Mouse (Mus musculus): ENCODE data around the gene Kars. TPM values are rescaled to one million over a fixed set of nuclear protein-coding genes. Genes with fewer than 3 reads are reported as not detected.
A peak's percentile ranks its signal among the peaks of the same experiment; 100 is the strongest.

Gene Kars
- 162 and 163 TPM in 2 replicates for polyA plus RNA-seq (2016; fragmentation: Nextera tagmentation; extraction: Ambion mirVana)

- peak within 1 kb of the TSS; percentile 90 for H3K27ac ChIP-seq
- H3K4me2 ChIP-seq, result peak within 1 kb of the TSS; percentile 96
- under 1% methylated on average over 61 of the region's 61 CpGs for WGBS (ENCODE audit: insufficient replicate concordance)
- peaks cover 47% of the 10 kb centered on the region for H3K4me1 ChIP-seq
- H3K9me3 ChIP-seq (replicated peaks), result no peaks in the 10 kb centered on the region
- peaks cover 36% of the 10 kb centered on the region for H3K36me3 ChIP-seq
- peak; percentile 90 for ATAC-seq
- H3K9ac ChIP-seq, result peak within 1 kb of the TSS; percentile 91
- H3K27me3 ChIP-seq (replicated peaks), result no peaks in the 10 kb centered on the region
- peak within 1 kb of the TSS; percentile 89 for H3K4me3 ChIP-seq
Observed at GRCm38 (mm10) chr8:112010997-112011815, at the start of gene Kars, which contains the start of gene Terf2ip. Kars (minus strand) TSS chr8:112011323. Terf2ip (plus strand) TSS chr8:112011398.

GRCm38 (mm10) chr8:112054456-112054855 is 43.3 kb upstream of the Kars start:
- Histone ChIP-seq H3K4me2 (no peak overlapping the region), H3K4me3 (no peak overlapping the region), H3K36me3 (no peaks in the 10 kb centered on the region), H3K27me3 (replicated peaks) (no peaks in the 10 kb centered on the region), H3K27ac (no peak overlapping the region), H3K9ac (no peak overlapping the region), H3K9me3 (replicated peaks) (no peaks in the 10 kb centered on the region), H3K4me1 (no peaks in the 10 kb centered on the region)
- ATAC-seq, result no peak

DNA sequence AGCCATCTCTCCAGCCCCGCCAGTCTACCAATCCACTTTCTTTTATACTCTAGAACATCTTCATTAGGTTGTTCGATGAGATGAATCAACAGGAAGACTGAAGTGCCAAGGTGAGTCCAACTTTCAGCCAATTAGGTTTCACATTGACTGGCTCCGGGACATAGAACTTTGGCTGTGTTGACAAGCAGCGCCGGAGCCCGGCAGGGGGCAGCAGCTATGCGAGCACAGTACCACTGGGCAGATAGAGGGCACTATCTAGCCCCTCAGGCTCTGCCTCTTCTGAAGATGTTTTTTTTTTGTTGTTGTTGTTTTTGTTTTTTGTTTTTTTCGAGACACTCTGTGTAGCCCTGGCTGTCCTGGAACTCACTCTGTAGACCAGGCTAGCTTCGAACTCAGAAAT is 40.4 kb upstream of the Kars start:
- Histone ChIP-seq H3K27ac (no peak overlapping the region), H3K9me3 (replicated peaks) (no peaks in the 10 kb centered on the region), H3K4me2 (no peak overlapping the region), H3K4me3 (no peak overlapping the region), H3K36me3 (no peaks in the 10 kb centered on the region), H3K9ac (no peak overlapping the region), H3K27me3 (replicated peaks) (no peaks in the 10 kb centered on the region), H3K4me1 (no peaks in the 10 kb centered on the region)
- WGBS (ENCODE audit: insufficient replicate concordance), result 58% methylated on average over 9 of the region's 9 CpGs
- no peak for ATAC-seq

GRCm38 (mm10) chr8:112049984-112050383 is 38.9 kb upstream of the Kars start:
- Histone ChIP-seq H3K4me1 (no peaks in the 10 kb centered on the region), H3K36me3 (no peaks in the 10 kb centered on the region), H3K4me2 (no peak overlapping the region), H3K27ac (no peak overlapping the region), H3K9ac (no peak overlapping the region), H3K27me3 (replicated peaks) (no peaks in the 10 kb centered on the region), H3K9me3 (replicated peaks) (no peaks in the 10 kb centered on the region), H3K4me3 (no peak overlapping the region)
- WGBS (ENCODE audit: insufficient replicate concordance), result 68% methylated on average over 6 of the region's 6 CpGs
- ATAC-seq, result no peak

DNA sequence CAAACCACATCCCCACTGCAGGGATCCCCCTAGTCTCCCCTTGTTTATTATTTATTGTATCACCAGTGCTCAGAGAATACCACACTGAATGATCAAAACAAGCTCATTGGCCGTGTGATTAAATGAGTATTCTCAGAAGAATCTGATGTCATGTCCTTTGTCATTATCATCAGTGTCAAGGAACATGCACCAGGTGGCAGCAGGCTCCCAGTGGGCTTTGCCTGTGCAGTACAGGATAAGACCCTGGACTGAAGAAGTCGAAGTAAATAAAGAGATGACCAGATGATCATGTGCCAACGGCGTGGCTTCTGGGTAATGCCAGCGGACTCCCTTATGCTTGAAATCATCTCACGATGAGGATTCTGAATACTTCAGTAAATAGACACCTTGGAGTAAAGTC is 37.2 kb upstream of the Kars start:
- Histone ChIP-seq H3K4me1 (no peaks in the 10 kb centered on the region), H3K4me2 (no peak overlapping the region), H3K36me3 (no peaks in the 10 kb centered on the region), H3K4me3 (no peak overlapping the region), H3K9me3 (replicated peaks) (no peaks in the 10 kb centered on the region), H3K9ac (no peak overlapping the region), H3K27ac (no peak overlapping the region), H3K27me3 (replicated peaks) (no peaks in the 10 kb centered on the region)
- ATAC-seq, result no peak
- 59% methylated on average over 6 of the region's 6 CpGs for whole genome bisulfite sequencing (ENCODE audit: insufficient replicate concordance)

GRCm38 (mm10) chr8:112045896-112046295 is 34.8 kb upstream of the Kars start:
- Histone ChIP-seq H3K36me3 (no peaks in the 10 kb centered on the region), H3K4me1 (no peaks in the 10 kb centered on the region), H3K4me2 (no peak overlapping the region), H3K9ac (no peak overlapping the region), H3K27ac (no peak overlapping the region), H3K9me3 (replicated peaks) (no peaks in the 10 kb centered on the region), H3K27me3 (replicated peaks) (no peaks in the 10 kb centered on the region), H3K4me3 (no peak overlapping the region)
- 4% methylated on average over 7 of the region's 7 CpGs for WGBS (ENCODE audit: insufficient replicate concordance)
- no peak for ATAC-seq

DNA sequence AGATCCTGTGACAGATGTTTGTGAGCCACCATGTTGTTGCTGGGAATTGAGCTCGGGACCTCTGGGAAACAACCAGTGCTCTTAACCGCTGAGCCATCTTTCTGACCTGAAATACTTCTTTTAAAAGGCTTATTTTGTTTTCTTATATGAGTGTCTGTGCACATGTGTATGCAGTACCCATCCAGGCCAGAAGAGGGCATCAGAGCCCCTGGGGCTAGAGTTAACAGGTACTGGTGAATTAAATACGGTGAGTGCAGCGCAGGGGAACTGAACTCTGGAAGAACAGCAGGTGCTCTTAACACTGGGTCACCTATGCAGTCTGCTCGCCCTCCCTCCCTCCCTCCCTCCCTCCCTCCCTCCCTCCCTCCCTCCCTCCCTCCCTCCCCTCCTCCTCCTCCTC is 34.1 kb upstream of the Kars start:
- Histone ChIP-seq H3K4me3 (no peak overlapping the region), H3K27me3 (replicated peaks) (no peaks in the 10 kb centered on the region), H3K9ac (no peak overlapping the region), H3K4me2 (no peak overlapping the region), H3K27ac (no peak overlapping the region), H3K4me1 (no peaks in the 10 kb centered on the region), H3K9me3 (replicated peaks) (no peaks in the 10 kb centered on the region), H3K36me3 (no peaks in the 10 kb centered on the region)
- 54% methylated on average over 4 of the region's 5 CpGs for WGBS (ENCODE audit: insufficient replicate concordance)
- ATAC-seq, result no peak

GRCm38 (mm10) chr8:112037521-112037920 is 26.4 kb upstream of the Kars start:
- H3K27ac ChIP-seq, result no peak overlapping the region
- H3K27me3 ChIP-seq (replicated peaks), result no peaks in the 10 kb centered on the region
- H3K4me2 ChIP-seq, result no peak overlapping the region
- no peak for ATAC-seq
- no peaks in the 10 kb centered on the region for H3K36me3 ChIP-seq
- no peak overlapping the region for H3K4me3 ChIP-seq
- WGBS (ENCODE audit: insufficient replicate concordance), result 69% methylated on average over 18 of the region's 18 CpGs
- no peak overlapping the region for H3K9ac ChIP-seq
- no peaks in the 10 kb centered on the region for H3K4me1 ChIP-seq
- H3K9me3 ChIP-seq (replicated peaks), result no peaks in the 10 kb centered on the region

DNA sequence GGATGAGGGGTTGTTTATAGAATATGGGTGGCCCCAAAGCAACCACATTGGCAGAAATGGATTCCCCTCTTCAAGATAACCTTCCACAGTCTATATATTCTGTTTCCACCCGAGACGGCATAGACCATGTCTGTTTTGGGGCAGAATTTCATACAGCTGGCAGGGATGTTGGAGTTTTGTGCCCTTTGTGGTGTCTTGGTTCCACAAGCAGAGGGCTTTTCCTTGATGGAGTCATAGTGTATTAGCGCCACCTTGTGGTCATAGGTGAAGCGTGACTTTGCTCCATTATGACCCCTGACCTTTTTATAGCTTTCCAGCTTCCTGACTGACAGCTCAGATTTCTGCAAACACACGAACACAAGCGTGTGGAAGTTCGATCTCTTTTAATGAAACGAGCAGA is 23.5 kb upstream of the Kars start:
- no peaks in the 10 kb centered on the region for H3K27me3 ChIP-seq (replicated peaks)
- H3K27ac ChIP-seq, result no peak overlapping the region
- ATAC-seq, result no peak
- H3K4me1 ChIP-seq, result 0 out of 2 replicates have a peak, but pooled peaks cover 5% of the 10 kb centered on the region
- WGBS (ENCODE audit: insufficient replicate concordance), result 4% methylated on average over 8 of the region's 8 CpGs
- H3K36me3 ChIP-seq, result no peaks in the 10 kb centered on the region
- no peak overlapping the region for H3K4me2 ChIP-seq
- no peaks in the 10 kb centered on the region for H3K9me3 ChIP-seq (replicated peaks)
- H3K4me3 ChIP-seq, result no peak overlapping the region
- H3K9ac ChIP-seq, result no peak overlapping the region

- ATAC-seq, result no peak
- WGBS (ENCODE audit: insufficient replicate concordance), result 68% methylated on average over 7 of the region's 7 CpGs
Observed at GRCm38 (mm10) chr8:112033071-112033470, 21.9 kb upstream of the Kars start.

DNA sequence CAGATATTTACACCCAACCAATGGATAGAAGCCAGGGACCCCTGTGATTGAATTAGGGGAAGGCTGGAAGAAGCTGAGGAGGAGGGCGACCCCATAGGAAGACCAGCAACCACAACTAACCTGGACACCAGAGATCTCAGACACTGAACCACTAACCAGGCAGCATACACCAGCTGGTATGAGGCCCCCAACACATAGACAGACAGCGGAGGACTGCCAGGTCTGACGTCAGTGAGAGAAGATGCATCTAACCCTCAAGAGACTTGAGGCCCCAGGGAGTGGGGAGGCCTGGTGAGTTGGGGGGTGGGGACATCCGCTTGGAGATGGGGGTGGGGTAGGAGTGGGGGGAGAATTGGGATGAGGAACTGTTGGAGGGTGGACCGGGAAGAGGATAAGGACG is 19.5 kb upstream of the Kars start:
- H3K4me2 ChIP-seq, result no peak overlapping the region
- ATAC-seq, result no peak
- H3K4me3 ChIP-seq, result no peak overlapping the region
- H3K4me1 ChIP-seq, result 0 out of 2 replicates have a peak, but pooled peaks cover 8% of the 10 kb centered on the region
- no peak overlapping the region for H3K9ac ChIP-seq
- H3K27me3 ChIP-seq (replicated peaks), result no peaks in the 10 kb centered on the region
- H3K36me3 ChIP-seq, result no peaks in the 10 kb centered on the region
- H3K9me3 ChIP-seq (replicated peaks), result no peaks in the 10 kb centered on the region
- WGBS (ENCODE audit: insufficient replicate concordance), result 53% methylated on average over 6 of the region's 6 CpGs
- H3K27ac ChIP-seq, result no peak overlapping the region

More at GRCm38 (mm10) chr8:112033071-112033470, 21.9 kb upstream of the Kars start:
- H3K4me2 ChIP-seq, result no peak overlapping the region
- H3K36me3 ChIP-seq, result no peaks in the 10 kb centered on the region
- no peak overlapping the region for H3K4me3 ChIP-seq
- H3K27ac ChIP-seq, result no peak overlapping the region
- H3K9ac ChIP-seq, result no peak overlapping the region
- no peaks in the 10 kb centered on the region for H3K9me3 ChIP-seq (replicated peaks)
- H3K27me3 ChIP-seq (replicated peaks), result no peaks in the 10 kb centered on the region
- 0 out of 2 replicates have a peak, but pooled peaks cover 5% of the 10 kb centered on the region for H3K4me1 ChIP-seq

GRCm38 (mm10) chr8:112029455-112029854 is 18.3 kb upstream of the Kars start:
- no peaks in the 10 kb centered on the region for H3K36me3 ChIP-seq
- 0 out of 2 replicates have a peak, but pooled peaks cover 8% of the 10 kb centered on the region for H3K4me1 ChIP-seq
- H3K9me3 ChIP-seq (replicated peaks), result no peaks in the 10 kb centered on the region
- no peak overlapping the region for H3K4me3 ChIP-seq
- no peak overlapping the region for H3K9ac ChIP-seq
- WGBS (ENCODE audit: insufficient replicate concordance), result 58% methylated on average over 7 of the region's 7 CpGs
- no peak overlapping the region for H3K27ac ChIP-seq
- H3K27me3 ChIP-seq (replicated peaks), result no peaks in the 10 kb centered on the region
- no peak overlapping the region for H3K4me2 ChIP-seq
- no peak for ATAC-seq
